Mouse (Mus musculus) intestine, embryonic 15.5 days (tissue): Measurements from ENCODE around the gene Olfr1189. TPM values are rescaled to one million over a fixed set of nuclear protein-coding genes. Genes with fewer than 3 reads are reported as not detected.
"Not testable (repeated sequence)": the region's sequence is repeated elsewhere in the genome, so short reads cannot be mapped to it uniquely, and the experiment has no call there.

Experiments used
- ATAC-seq: fragments of 200-750 bp; cut with Nextera tagmentation; 2 replicates; pipeline ENCODE4 v1.8.0; 2017; ENCODE audit warnings: moderate TSS enrichment, moderate library complexity
- H3K27ac ChIP-seq: fragments of 300-500 bp; sonication (generic); 2 replicates; pipeline ENCODE4 v1.5.1; 2015; ENCODE audit warnings: mild to moderate bottlenecking, inconsistent platforms
- H3K27me3 ChIP-seq: fragments of 300-500 bp; sonication (generic); replicated peaks from 2 replicates; pipeline ENCODE4 v1.6.1; 2015; ENCODE audit warnings: inconsistent platforms
- H3K36me3 ChIP-seq: fragments of 300-500 bp; sonication (generic); 2 replicates; pipeline ENCODE4 v1.6.1; 2015; ENCODE audit warnings: inconsistent platforms
- H3K4me1 ChIP-seq: fragments of 300-500 bp; sonication (generic); replicated peaks from 2 replicates; pipeline ENCODE4 v1.6.1; 2015; ENCODE audit warnings: inconsistent platforms
- H3K4me2 ChIP-seq: fragments of 300-500 bp; sonication (generic); replicated peaks from 2 replicates; pipeline ENCODE4 v1.6.1; 2015; ENCODE audit warnings: mild to moderate bottlenecking, inconsistent platforms
- H3K4me3 ChIP-seq: fragments of 300-500 bp; sonication (generic); replicated peaks from 2 replicates; pipeline ENCODE4 v1.5.1; 2015; ENCODE audit warnings: inconsistent platforms
- H3K9ac ChIP-seq: fragments of 300-500 bp; sonication (generic); 2 replicates; pipeline ENCODE4 v1.6.1; 2015; ENCODE audit warnings: inconsistent platforms
- H3K9me3 ChIP-seq: fragments of 300-500 bp; sonication (generic); 2 replicates; pipeline ENCODE4 v1.6.1; 2016; ENCODE audit warnings: inconsistent platforms
- WGBS: fragments of 180-500 bp; shearing (Covaris S2); methylation state at CpG from one replicate; pipeline ENCODE4 v1.1.7; 2015; 5-methylcytosine and 5-hydroxymethylcytosine counted together
- polyA plus RNA-seq: library from polyadenylated mRNA; unstranded; fragments of >200 nt; fragmentation: Nextera tagmentation; extraction: Ambion mirVana; gene quantifications from 2 replicates; pipeline ENCODE4 v1.2.1, GENCODE M21; 2015

The Olfr1189 gene
- not detected in 2 replicates for polyA plus RNA-seq

- Histone ChIP-seq H3K9ac (no peak within 1 kb of the TSS), H3K4me3 (no peak within 1 kb of the TSS), H3K27me3 (no peaks in the 10 kb centered on the region), H3K27ac (no peak within 1 kb of the TSS), H3K36me3 (no peaks in the 10 kb centered on the region), H3K4me1 (no peaks in the 10 kb centered on the region), H3K9me3 (no peaks in the 10 kb centered on the region), H3K4me2 (no peak within 1 kb of the TSS)
- ATAC-seq: no peak
These were observed at the start of gene Olfr1189 for GRCm38 (mm10) chr2:88586154-88586553. TSS of gene Olfr1189 (plus strand) at chr2:88586454.

DNA sequence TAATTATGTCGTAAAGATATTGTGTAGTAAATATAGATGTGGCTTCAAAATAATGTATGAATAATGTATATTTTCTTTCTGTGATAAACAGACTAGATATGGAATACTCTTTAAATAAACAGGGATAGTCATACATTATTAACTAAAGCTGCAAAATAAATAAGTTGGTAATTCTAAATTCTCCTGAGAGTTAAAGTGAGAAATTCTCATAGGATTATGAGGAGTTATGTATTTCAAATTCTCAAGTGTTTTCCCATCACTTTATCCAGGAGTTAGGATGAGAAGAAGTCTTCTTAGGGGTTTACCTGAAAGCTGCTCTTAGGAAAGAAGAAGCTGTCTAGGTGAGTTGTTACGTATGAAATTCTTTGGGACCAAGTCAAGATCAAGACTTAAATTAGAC is 29.6 kb upstream of the Olfr1189 start, which contains the start of gene Olfr1188:
Olfr1188 (plus strand) TSS at position 301 of the 400 bp plus-strand sequence.
- Histone ChIP-seq H3K4me2 (no peak within 1 kb of the TSS), H3K27me3 (no peaks in the 10 kb centered on the region), H3K27ac (no peak within 1 kb of the TSS), H3K4me3 (no peak within 1 kb of the TSS), H3K4me1 (no peaks in the 10 kb centered on the region), H3K9me3 (no peaks in the 10 kb centered on the region), H3K36me3 (no peaks in the 10 kb centered on the region), H3K9ac (no peak within 1 kb of the TSS)
- ATAC-seq: no peak
- 86% methylated on average over 2 of the region's 2 CpGs for WGBS

DNA sequence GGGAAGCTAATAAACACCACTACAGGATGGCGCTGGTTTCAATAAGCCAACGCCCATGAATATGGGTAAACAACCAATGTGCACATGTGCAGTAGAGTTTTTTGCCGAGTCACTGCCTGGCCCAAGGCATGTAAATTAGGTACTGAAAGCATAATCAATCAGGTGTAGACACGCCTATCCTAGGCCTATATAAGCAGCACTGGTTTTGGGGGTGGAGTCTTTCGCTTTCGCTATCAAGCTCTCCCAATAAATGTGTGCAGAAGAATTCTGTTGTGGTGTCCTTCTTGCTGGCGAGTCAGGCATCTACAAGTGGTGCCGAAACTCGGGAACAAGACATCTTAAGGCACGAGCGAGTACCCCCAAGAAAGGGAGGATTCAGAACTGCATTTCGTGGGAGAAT is 13.6 kb upstream of the Olfr1189 start:
- ATAC-seq, H3K9me3 ChIP-seq, H3K9ac ChIP-seq, H3K4me3 ChIP-seq, H3K4me2 ChIP-seq, H3K36me3 ChIP-seq, H3K27ac ChIP-seq, H3K27me3 ChIP-seq, H3K4me1 ChIP-seq: not testable (repeated sequence)
- WGBS: 92% methylated on average over 12 of the region's 12 CpGs

DNA sequence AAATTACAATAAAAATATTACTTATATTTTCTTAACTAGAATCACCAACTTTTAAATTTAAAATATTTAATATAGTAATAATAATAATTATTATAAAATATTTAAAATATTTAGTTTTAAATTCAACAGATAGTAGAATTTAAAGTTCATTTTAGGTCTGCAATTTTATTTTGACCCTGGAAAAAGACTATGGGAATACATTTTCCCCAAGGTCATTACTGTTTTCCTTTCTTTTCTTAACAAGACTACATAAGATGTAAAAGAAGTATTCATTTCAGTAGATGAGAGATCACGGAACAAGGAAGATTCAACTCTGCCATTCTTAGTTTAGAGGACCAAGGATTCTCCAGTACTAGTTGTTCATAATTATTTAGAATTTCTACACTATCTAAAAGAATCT is 54.0 kb downstream of the Olfr1189 start, which contains the start of gene Olfr1191-ps1:
Olfr1191-ps1 (plus strand) TSS at position 301 of the 400 bp plus-strand sequence.
- not testable (repeated sequence) for H3K27ac ChIP-seq, H3K4me1 ChIP-seq, H3K27me3 ChIP-seq, H3K9me3 ChIP-seq, H3K4me2 ChIP-seq, ATAC-seq, H3K9ac ChIP-seq, H3K36me3 ChIP-seq, H3K4me3 ChIP-seq
- 93% methylated on average over 1 of the region's 1 CpGs for WGBS

Other genes with a start within 250 kb of the Olfr1189 start
- gene Olfr1176, start 249.7 kb upstream of the Olfr1189 start, polyA plus RNA-seq: not detected in 2 replicates
- not detected in 2 replicates for gene Olfr1177-ps, start 240.0 kb upstream of the Olfr1189 start, polyA plus RNA-seq
- gene Olfr1178, start 199.4 kb upstream of the Olfr1189 start, polyA plus RNA-seq: not detected in 2 replicates
- not detected in 2 replicates for gene Olfr1179, start 180.0 kb upstream of the Olfr1189 start, polyA plus RNA-seq
- not detected in 2 replicates for gene Olfr1180, start 167.3 kb upstream of the Olfr1189 start, polyA plus RNA-seq
- gene Olfr1181, start 160.3 kb upstream of the Olfr1189 start, polyA plus RNA-seq: not detected in 2 replicates
- gene Gm13757, start 137.3 kb upstream of the Olfr1189 start, polyA plus RNA-seq: not detected in 2 replicates
- gene Olfr1183, start 131.6 kb upstream of the Olfr1189 start, polyA plus RNA-seq: not detected in 2 replicates
- not detected in 2 replicates for gene Olfr1184, start 102.9 kb upstream of the Olfr1189 start, polyA plus RNA-seq
- not detected in 2 replicates for gene Olfr1185-ps1, start 93.1 kb upstream of the Olfr1189 start, polyA plus RNA-seq
- not detected in 2 replicates for gene Olfr1186, start 67.9 kb upstream of the Olfr1189 start, polyA plus RNA-seq
- not detected in 2 replicates for gene Olfr1188, start 29.5 kb upstream of the Olfr1189 start, polyA plus RNA-seq
- gene Olfr1191-ps1, start 54.1 kb downstream of the Olfr1189 start, polyA plus RNA-seq: not detected in 2 replicates
- gene Olfr1192-ps1, start 62.1 kb downstream of the Olfr1189 start, polyA plus RNA-seq: not detected in 2 replicates
- not detected in 2 replicates for gene Olfr1193, start 89.2 kb downstream of the Olfr1189 start, polyA plus RNA-seq
- gene Olfr1195, start 102.7 kb downstream of the Olfr1189 start, polyA plus RNA-seq: not detected in 2 replicates
- gene Olfr1196, start 118.1 kb downstream of the Olfr1189 start, polyA plus RNA-seq: not detected in 2 replicates
- not detected in 2 replicates for gene Olfr1197, start 145.9 kb downstream of the Olfr1189 start, polyA plus RNA-seq
- not detected in 2 replicates for gene Olfr1198, start 164.9 kb downstream of the Olfr1189 start, polyA plus RNA-seq
- not detected in 2 replicates for gene Olfr1199, start 174.0 kb downstream of the Olfr1189 start, polyA plus RNA-seq
- gene Olfr1200, start 184.0 kb downstream of the Olfr1189 start, polyA plus RNA-seq: not detected in 2 replicates
- gene Olfr1201, start 206.6 kb downstream of the Olfr1189 start, polyA plus RNA-seq: not detected in 2 replicates
- gene Olfr1202, start 228.0 kb downstream of the Olfr1189 start, polyA plus RNA-seq: not detected in 2 replicates
- not detected in 2 replicates for gene Olfr1205, start 243.3 kb downstream of the Olfr1189 start, polyA plus RNA-seq